Mouse (Mus musculus) olfactory bulb, adult 2 months (tissue): ENCODE data around the gene Galnt13.

ENCODE experiments used
- CTCF ChIP-seq: fragments of 200-500 bp; IDR thresholded peaks from 2 replicates; pipeline ENCODE4 v1.5.1; 2012; ENCODE audit warnings: low read depth, mild to moderate bottlenecking, low read length, moderate library complexity; ENCODE audit not compliant: insufficient read depth
- POLR2A ChIP-seq: fragments of 200-500 bp; IDR thresholded peaks from 2 replicates; pipeline ENCODE4 v1.6.1; 2012; ENCODE audit warnings: mild to moderate bottlenecking, low read depth, low read length, moderate library complexity; ENCODE audit not compliant: insufficient read depth

- TF ChIP-seq CTCF: no peak
- no peak for TF ChIP-seq POLR2A
These were observed 129.0 kb downstream of the Galnt13 start for GRCm38 (mm10) chr2:54565068-54565467.
